Mouse (Mus musculus) c-Kit-positive CD71-positive TER-119-negative erythroid progenitor cells, embryonic 14.5 days (primary cell): ENCODE data around the gene Gm20837.
"Not testable (repeated sequence)": the region's sequence is repeated elsewhere in the genome, so short reads cannot be mapped to it uniquely, and the experiment has no call there.

Experiments used
- DNase-seq: peaks from one replicate; pipeline ENCODE4 v3.0.0-alpha.2; 2013; ENCODE audit warnings: low read depth

Gm20837 gene

DNA sequence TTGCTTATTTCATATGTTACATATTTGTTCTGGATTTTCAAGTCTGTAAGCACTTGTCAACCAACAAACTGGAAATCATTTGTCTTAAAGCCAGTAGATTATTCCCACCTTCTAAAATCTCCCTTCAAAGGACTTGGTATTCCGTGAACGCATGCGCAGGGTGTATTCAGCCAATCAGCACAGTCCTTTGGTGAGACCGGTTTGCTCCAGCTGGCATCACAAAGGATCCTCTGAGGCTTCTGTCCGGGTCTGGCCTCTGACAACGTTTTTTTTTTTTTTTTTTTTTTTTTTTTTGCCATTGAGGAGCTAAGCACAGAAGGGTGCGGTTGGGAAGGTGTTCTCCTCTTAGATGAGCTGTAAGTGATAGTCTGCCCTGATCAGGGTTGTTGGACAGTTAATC, at the start of gene Gm20837:
Gm20837 (plus strand) TSS at position 301 of the 400 bp plus-strand sequence.
- DNase-seq: not testable (repeated sequence)
